Mouse (Mus musculus) E14TG2a.4 (cell line): ENCODE results near the gene Erich4.

Source experiments
- H3K27me3 ChIP-seq: 2 replicates; pipeline ENCODE4 v1.6.1; 2014; ENCODE audit warnings: low read length, control low read depth; ENCODE audit not compliant: insufficient read depth
- H3K36me3 ChIP-seq: 2 replicates; pipeline ENCODE4 v1.6.1; 2014; ENCODE audit warnings: low read length, control low read depth; ENCODE audit not compliant: insufficient read depth
- H3K4me1 ChIP-seq: replicated peaks from 2 replicates; pipeline ENCODE4 v1.6.1; 2014; ENCODE audit warnings: low read depth, low read length, control low read depth
- H3K4me3 ChIP-seq: replicated peaks from 2 replicates; pipeline ENCODE4 v1.5.1; 2014; ENCODE audit warnings: mild to moderate bottlenecking, low read length
- H3K9me3 ChIP-seq: 2 replicates; pipeline ENCODE4 v1.6.1; 2014; ENCODE audit warnings: low read length, control low read depth
- CTCF ChIP-seq: conservative IDR thresholded peaks from 2 replicates; pipeline ENCODE4 v1.5.1; 2014; ENCODE audit warnings: low read length
- NANOG ChIP-seq: IDR thresholded peaks from 2 replicates; pipeline ENCODE4 v1.6.1; 2014; ENCODE audit warnings: borderline replicate concordance, low read length, mixed read lengths
- POU5F1 ChIP-seq: IDR thresholded peaks from 2 replicates; pipeline ENCODE4 v1.6.1; 2014; ENCODE audit warnings: low read length, borderline replicate concordance

Erich4 gene

GRCm38 (mm10) chr7:25615706-25616011 is at the start of gene Erich4:
Gene Erich4 (minus strand): TSS chr7:25615892.
- Histone ChIP-seq H3K36me3 (peaks cover 6% of the 10 kb centered on the region), H3K4me1 (peaks cover 35% of the 10 kb centered on the region), H3K27me3 (peaks cover 12% of the 10 kb centered on the region; the same call in 1 of the 2 replicates), H3K4me3 (no peak within 1 kb of the TSS), H3K9me3 (no peaks in the 10 kb centered on the region)
- TF ChIP-seq POU5F1 (no peak), NANOG (no peak), CTCF (no peak)

GRCm38 (mm10) chr7:25658657-25659472 is 43.2 kb upstream of the Erich4 start, which contains the start of the genes Bckdha and Exosc5:
Gene Bckdha (minus strand): TSS chr7:25658981.
Gene Exosc5 (plus strand): TSS chr7:25659164.
- Histone ChIP-seq H3K36me3 (peaks cover 45% of the 10 kb centered on the region), H3K27me3 (no peaks in the 10 kb centered on the region), H3K4me3 (peak within 1 kb of the TSS; percentile 89), H3K4me1 (peaks cover 84% of the 10 kb centered on the region), H3K9me3 (no peaks in the 10 kb centered on the region)
- TF ChIP-seq POU5F1 (no peak), NANOG (no peak), CTCF (no peak)

GRCm38 (mm10) chr7:25657785-25658184 is 42.1 kb upstream of the Erich4 start:
- peaks cover 45% of the 10 kb centered on the region for H3K36me3 ChIP-seq
- H3K9me3 ChIP-seq = no peaks in the 10 kb centered on the region
- H3K4me3 ChIP-seq = peak overlapping the region; percentile 89
- TF ChIP-seq NANOG = no peak
- peaks cover 82% of the 10 kb centered on the region for H3K4me1 ChIP-seq
- H3K27me3 ChIP-seq = no peaks in the 10 kb centered on the region

- Histone ChIP-seq H3K36me3 (peaks cover 32% of the 10 kb centered on the region), H3K4me1 (peaks cover 80% of the 10 kb centered on the region), H3K4me3 (peak overlapping the region; percentile 50), H3K9me3 (no peaks in the 10 kb centered on the region), H3K27me3 (no peaks in the 10 kb centered on the region)
- TF ChIP-seq POU5F1 = no peak
- TF ChIP-seq CTCF = no peak
- no peak for TF ChIP-seq NANOG
Measured at GRCm38 (mm10) chr7:25655601-25656428, 40.1 kb upstream of the Erich4 start.

DNA sequence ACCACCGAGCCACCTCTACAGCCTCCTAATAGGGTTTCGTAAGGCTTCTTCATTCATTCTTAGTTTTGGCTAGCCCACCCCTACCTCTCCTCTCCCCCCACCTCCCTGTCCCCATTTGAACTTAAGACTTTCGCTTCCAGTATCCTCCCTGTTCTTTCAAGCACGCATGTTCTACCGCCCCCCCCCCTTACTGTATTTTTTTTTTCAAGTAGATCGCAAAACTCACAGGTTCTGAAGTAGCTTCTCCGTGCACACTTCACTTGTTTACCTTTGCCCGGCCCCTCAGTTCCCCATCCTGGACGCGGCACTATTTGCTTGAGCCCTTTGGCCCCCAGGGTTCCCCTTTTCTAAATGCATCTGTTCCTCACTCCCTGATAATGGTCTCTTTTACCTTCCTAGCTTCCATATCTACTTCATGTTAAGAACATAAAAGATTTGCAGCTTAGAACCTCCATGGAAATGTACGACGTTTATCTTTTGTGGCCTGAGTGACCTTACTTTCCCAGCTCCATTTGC is 36.6 kb upstream of the Erich4 start:
- Histone ChIP-seq H3K36me3 (peaks cover 39% of the 10 kb centered on the region), H3K27me3 (no peaks in the 10 kb centered on the region), H3K4me3 (no peak overlapping the region), H3K4me1 (peaks cover 88% of the 10 kb centered on the region), H3K9me3 (no peaks in the 10 kb centered on the region)
- TF ChIP-seq POU5F1 (no peak), NANOG (no peak), CTCF (no peak)

GRCm38 (mm10) chr7:25651281-25651680 is 35.6 kb upstream of the Erich4 start:
- Histone ChIP-seq H3K27me3 (no peaks in the 10 kb centered on the region), H3K36me3 (peaks cover 48% of the 10 kb centered on the region), H3K4me3 (peak overlapping the region; percentile 23), H3K4me1 (peaks cover 88% of the 10 kb centered on the region), H3K9me3 (no peaks in the 10 kb centered on the region)
- TF ChIP-seq POU5F1 (no peak), CTCF (no peak), NANOG (no peak)

GRCm38 (mm10) chr7:25649839-25650238 is 34.1 kb upstream of the Erich4 start:
- Histone ChIP-seq H3K27me3 (no peaks in the 10 kb centered on the region), H3K9me3 (no peaks in the 10 kb centered on the region), H3K4me3 (no peak overlapping the region), H3K4me1 (peaks cover 88% of the 10 kb centered on the region), H3K36me3 (peaks cover 62% of the 10 kb centered on the region)
- TF ChIP-seq CTCF (no peak), POU5F1 (no peak), NANOG (no peak)

DNA sequence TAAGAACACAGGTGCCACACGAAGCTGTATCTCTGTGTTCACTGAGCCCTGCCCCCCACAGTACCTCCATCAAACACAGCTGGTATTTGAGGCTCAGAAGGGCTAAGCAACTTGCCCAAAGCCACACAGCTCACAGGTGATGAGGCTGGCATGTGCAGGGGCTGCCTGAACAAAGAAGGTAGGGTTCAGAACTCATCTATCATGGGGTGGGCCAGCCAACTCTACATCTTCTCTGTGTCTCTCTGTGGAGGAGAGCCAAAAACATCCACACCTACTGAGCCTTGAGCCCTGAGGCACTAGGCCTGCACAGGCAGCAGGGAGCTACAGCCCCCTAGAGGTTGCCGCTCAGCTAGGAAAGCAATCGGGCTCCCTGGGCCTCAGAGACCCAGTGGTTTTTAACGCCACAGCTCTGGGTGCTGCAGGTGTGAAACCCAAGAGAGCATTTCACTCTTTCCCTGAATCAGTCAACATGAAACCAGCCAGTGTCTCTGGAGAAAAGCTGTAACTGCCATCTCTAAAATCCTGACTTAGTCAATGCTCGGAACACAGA is 32.0 kb upstream of the Erich4 start:
- Histone ChIP-seq H3K4me1 (peaks cover 89% of the 10 kb centered on the region), H3K27me3 (no peaks in the 10 kb centered on the region), H3K36me3 (peaks cover 50% of the 10 kb centered on the region), H3K9me3 (no peaks in the 10 kb centered on the region), H3K4me3 (no peak overlapping the region)
- TF ChIP-seq CTCF = peak; percentile 30
- no peak for TF ChIP-seq POU5F1
- no peak for TF ChIP-seq NANOG

DNA sequence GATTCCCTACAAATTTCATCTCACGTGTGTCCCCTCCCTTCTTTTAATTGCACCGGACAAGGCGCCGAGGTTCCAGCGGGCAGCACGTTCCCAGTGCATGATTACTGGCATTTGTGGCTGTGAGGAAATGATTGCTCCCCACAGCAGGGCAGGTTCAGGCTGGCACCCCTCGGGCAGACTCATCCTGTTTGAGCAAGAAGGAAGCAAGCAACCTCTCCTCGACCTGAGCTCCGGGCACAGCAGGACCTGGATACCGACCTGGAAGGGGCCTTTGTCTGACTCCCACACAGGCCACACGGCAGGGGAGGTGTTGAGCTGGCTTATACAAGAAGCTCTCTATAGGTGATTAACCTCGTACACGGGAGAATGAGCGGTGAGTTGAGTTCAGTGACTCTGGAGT is 29.4 kb upstream of the Erich4 start:
- H3K9me3 ChIP-seq = no peaks in the 10 kb centered on the region
- no peak overlapping the region for H3K4me3 ChIP-seq
- no peaks in the 10 kb centered on the region for H3K27me3 ChIP-seq
- peaks cover 84% of the 10 kb centered on the region for H3K4me1 ChIP-seq
- TF ChIP-seq POU5F1 (no peak), CTCF (no peak), NANOG (no peak)
- H3K36me3 ChIP-seq = peaks cover 61% of the 10 kb centered on the region
